Mouse (Mus musculus) liver, embryonic 14 days (tissue): ENCODE data around the gene Dmap1. TPM values are rescaled to one million over a fixed set of nuclear protein-coding genes. Genes with fewer than 3 reads are reported as not detected.

ENCODE experiments used
- polyA plus RNA-seq: library from polyadenylated mRNA; depleted of rRNA; stranded (reverse); fragments of >200 nt; gene quantifications from 2 replicates; pipeline ENCODE4 v1.2.3, GENCODE M21; 2012; rRNA removed

The Dmap1 gene
- polyA plus RNA-seq: 14.8 and 15.2 TPM in 2 replicates

GRCm38 (mm10) chr4:117681931-117682461 lies at the start of gene Dmap1:
Gene Dmap1, minus strand, starts transcription at chr4:117682273.

GRCm38 (mm10) chr4:117724112-117724511 lies 42.0 kb upstream of the Dmap1 start, which contains the start of gene Gm12845:
Gene Gm12845, plus strand, starts transcription at chr4:117724412.

Other genes starting within 250 kb of the Dmap1 start
- gene Rnf220, start 185.2 kb downstream of the Dmap1 start, polyA plus RNA-seq: 31.7 and 32.5 TPM in 2 replicates
- gene Eri3, start 131.9 kb downstream of the Dmap1 start, polyA plus RNA-seq: 17.2 and 18.5 TPM in 2 replicates
- gene Gm12845, start 42.1 kb upstream of the Dmap1 start, polyA plus RNA-seq: not detected in 2 replicates
- gene Klf17, start 83.4 kb upstream of the Dmap1 start, polyA plus RNA-seq: not detected in 2 replicates
- gene Slc6a9, start 152.2 kb upstream of the Dmap1 start, polyA plus RNA-seq: 43.8 and 57.7 TPM in 2 replicates
- 0.68 and 0.81 TPM in 2 replicates for gene Ccdc24, start 190.3 kb upstream of the Dmap1 start, polyA plus RNA-seq
- 1.6 and 1.9 TPM in 2 replicates for gene B4galt2, start 201.2 kb upstream of the Dmap1 start, polyA plus RNA-seq
- 105 and 123 TPM in 2 replicates for gene Atp6v0b, start 205.1 kb upstream of the Dmap1 start, polyA plus RNA-seq
- 5.9 and 7.1 TPM in 2 replicates for gene Dph2, start 209.8 kb upstream of the Dmap1 start, polyA plus RNA-seq
- 13.5 and 15.9 TPM in 2 replicates for gene Ipo13, start 232.7 kb upstream of the Dmap1 start, polyA plus RNA-seq
- gene Artn, start 247.5 kb upstream of the Dmap1 start, polyA plus RNA-seq: 1.1 and 1.2 TPM in 2 replicates